Comparison of ENCODE assay signal across 24 mouse cellular contexts in genomic region chr13:8525748-8526631, GRCm38 (mm10).
DNase-seq lines count a peak whose midpoint lies in the region; ATAC-seq and TF ChIP-seq lines count a peak whose summit lies in the region.
"Had no signal": no experiment of that assay in that cellular context is flagged by ENCODE, and none has a peak within 500 bp of the region (broad histone marks: within the 10 kb centered on the region; RNA-seq: fewer than 3 reads in every experiment).

No protein-coding gene starts in this region.

- TF ChIP-seq CTCF in midbrain, postnatal 0 days (IDR thresholded peaks at IDR 0.05) = no peak

- ATAC-seq in hindbrain, embryonic 13.5 days (ENCODE audit: low FRiP score) = 0 out of 2 replicates have a peak, but pooled peaks have one; percentile 32
- no peak for ATAC-seq in hindbrain, embryonic 16.5 days
- ATAC-seq in midbrain, embryonic 13.5 days = peak; percentile 53; the same call in 1 of the 2 replicates
- no peak for ATAC-seq in midbrain, postnatal 0 days (ENCODE audit: low FRiP score)
- ATAC-seq in neural tube, embryonic 14.5 days (ENCODE audit: low read depth) = peak; percentile 75
- ATAC-seq: hindbrain, postnatal 0 days had no signal

- H3K27me3 ChIP-seq in hindbrain, embryonic 13.5 days = no peaks in the 10 kb centered on the region
- H3K27me3 ChIP-seq in hindbrain, embryonic 16.5 days (replicated peaks; ENCODE audit: control insufficient read depth, insufficient read depth, low read length) = no peaks in the 10 kb centered on the region
- H3K27me3 ChIP-seq in midbrain, embryonic 13.5 days = no peaks in the 10 kb centered on the region
- no peaks in the 10 kb centered on the region for H3K27me3 ChIP-seq in midbrain, postnatal 0 days (ENCODE audit: insufficient read depth, low read length)
- H3K27me3 ChIP-seq in neural tube, embryonic 14.5 days (ENCODE audit: control insufficient read depth, insufficient read depth, low read length) = no peaks in the 10 kb centered on the region
- H3K27me3 ChIP-seq: embryonic facial prominence, embryonic 13.5 days; heart, embryonic 13.5 days; lung, embryonic 15.5 days had no signal

- no peak overlapping the region for H3K27ac ChIP-seq in hindbrain, embryonic 13.5 days
- H3K27ac ChIP-seq in hindbrain, embryonic 16.5 days (ENCODE audit: low read depth, low read length) = no peak overlapping the region
- H3K27ac ChIP-seq in midbrain, embryonic 13.5 days = no peak overlapping the region
- H3K27ac ChIP-seq in midbrain, postnatal 0 days (ENCODE audit: low read depth, low read length) = no peak overlapping the region
- H3K27ac ChIP-seq in neural tube, embryonic 14.5 days (ENCODE audit: low read depth, low read length) = no peak overlapping the region
- H3K27ac ChIP-seq: embryonic facial prominence, embryonic 13.5 days; heart, embryonic 13.5 days; hindbrain, postnatal 0 days; left cerebral cortex, adult 2 months; lung, embryonic 15.5 days had no signal

- DNase-seq in midbrain, postnatal 0 days (ENCODE audit: low spot score) = no peak
- DNase-seq in fat pad, adult 2 months (ENCODE audit: extremely low read depth, low read depth, low spot score) = peak; percentile 71
- no peak for DNase-seq in urinary bladder, postnatal 10 days (ENCODE audit: low spot score)
- no peak for DNase-seq in frontal cortex, postnatal 36 days (ENCODE audit: low spot score in 2 of 2)
- DNase-seq: adrenal gland, postnatal 14 days; cerebellum, adult 2 months; gastrocnemius, postnatal 10 days; heart, adult 18-20 months; kidney, adult 8-10 months; kidney, postnatal 36 days; left cerebral cortex, postnatal 4 days; right cerebral cortex, postnatal 14 days; spleen, adult 18-20 months had no signal

- no peak overlapping the region for H3K4me3 ChIP-seq in hindbrain, embryonic 13.5 days
- no peak overlapping the region for H3K4me3 ChIP-seq in hindbrain, embryonic 16.5 days (ENCODE audit: low read length)
- H3K4me3 ChIP-seq in midbrain, embryonic 13.5 days (replicated peaks) = no peak overlapping the region
- no peak overlapping the region for H3K4me3 ChIP-seq in midbrain, postnatal 0 days (ENCODE audit: low read depth, low read length)
- no peak overlapping the region for H3K4me3 ChIP-seq in neural tube, embryonic 14.5 days (ENCODE audit: low read depth, low read length)
- H3K4me3 ChIP-seq: embryonic facial prominence, embryonic 13.5 days; heart, embryonic 13.5 days; left cerebral cortex, adult 2 months; lung, embryonic 15.5 days had no signal

- no peaks in the 10 kb centered on the region for H3K9me3 ChIP-seq in hindbrain, embryonic 13.5 days
- no peaks in the 10 kb centered on the region for H3K9me3 ChIP-seq in hindbrain, embryonic 16.5 days (ENCODE audit: control insufficient read depth, low read length)
- no peaks in the 10 kb centered on the region for H3K9me3 ChIP-seq in midbrain, embryonic 13.5 days
- H3K9me3 ChIP-seq in midbrain, postnatal 0 days (ENCODE audit: low read length) = no peaks in the 10 kb centered on the region
- H3K9me3 ChIP-seq in neural tube, embryonic 14.5 days (ENCODE audit: control insufficient read depth, low read length) = no peaks in the 10 kb centered on the region
- H3K9me3 ChIP-seq: embryonic facial prominence, embryonic 13.5 days; G1E; heart, embryonic 13.5 days; lung, embryonic 15.5 days had no signal

- H3K36me3 ChIP-seq in hindbrain, embryonic 13.5 days = no peaks in the 10 kb centered on the region
- H3K36me3 ChIP-seq in hindbrain, embryonic 16.5 days (ENCODE audit: control insufficient read depth, insufficient read depth, low read length) = no peaks in the 10 kb centered on the region
- H3K36me3 ChIP-seq in midbrain, embryonic 13.5 days = no peaks in the 10 kb centered on the region
- H3K36me3 ChIP-seq in midbrain, postnatal 0 days (ENCODE audit: insufficient read depth, low read length) = no peaks in the 10 kb centered on the region
- no peaks in the 10 kb centered on the region for H3K36me3 ChIP-seq in neural tube, embryonic 14.5 days (ENCODE audit: control insufficient read depth, insufficient read depth, low read length)
- H3K36me3 ChIP-seq: embryonic facial prominence, embryonic 13.5 days; G1E; heart, embryonic 13.5 days; lung, embryonic 15.5 days had no signal

- no peak overlapping the region for H3K4me2 ChIP-seq in hindbrain, embryonic 13.5 days
- no peak overlapping the region for H3K4me2 ChIP-seq in hindbrain, embryonic 16.5 days (ENCODE audit: low read length)
- H3K4me2 ChIP-seq in midbrain, embryonic 13.5 days (replicated peaks) = no peak overlapping the region
- H3K4me2 ChIP-seq in midbrain, postnatal 0 days (ENCODE audit: low read depth, low read length, poor library complexity, severe bottlenecking) = no peak overlapping the region
- no peak overlapping the region for H3K4me2 ChIP-seq in neural tube, embryonic 14.5 days (ENCODE audit: low read depth, low read length)
- H3K4me2 ChIP-seq: embryonic facial prominence, embryonic 13.5 days; heart, embryonic 13.5 days; liver, embryonic 11.5 days; lung, embryonic 15.5 days had no signal

- no peaks in the 10 kb centered on the region for H3K4me1 ChIP-seq in hindbrain, embryonic 13.5 days (replicated peaks)
- no peaks in the 10 kb centered on the region for H3K4me1 ChIP-seq in hindbrain, embryonic 16.5 days (ENCODE audit: control insufficient read depth, insufficient read depth, low read depth, low read length)
- H3K4me1 ChIP-seq in midbrain, embryonic 13.5 days (replicated peaks) = 0 out of 2 replicates have a peak, but pooled peaks cover 6% of the 10 kb centered on the region
- H3K4me1 ChIP-seq in midbrain, postnatal 0 days (ENCODE audit: insufficient read depth, low read length) = no peaks in the 10 kb centered on the region
- no peaks in the 10 kb centered on the region for H3K4me1 ChIP-seq in neural tube, embryonic 14.5 days (ENCODE audit: control insufficient read depth, insufficient read depth, low read length)
- H3K4me1 ChIP-seq: embryonic facial prominence, embryonic 13.5 days; heart, embryonic 13.5 days had no signal

- WGBS in hindbrain, embryonic 13.5 days = 65% methylated on average over 9 of the region's 9 CpGs
- 59% methylated on average over 9 of the region's 9 CpGs for WGBS in hindbrain, embryonic 16.5 days
- WGBS in midbrain, embryonic 13.5 days = 64% methylated on average over 9 of the region's 9 CpGs
- WGBS in midbrain, postnatal 0 days = 52% methylated on average over 9 of the region's 9 CpGs
- WGBS in neural tube, embryonic 14.5 days = 40% methylated on average over 9 of the region's 9 CpGs

- H3K9ac ChIP-seq in hindbrain, embryonic 13.5 days = no peak overlapping the region
- H3K9ac ChIP-seq in hindbrain, embryonic 16.5 days (ENCODE audit: low read depth, low read length) = no peak overlapping the region
- no peak overlapping the region for H3K9ac ChIP-seq in midbrain, embryonic 13.5 days (replicated peaks)
- H3K9ac ChIP-seq in midbrain, postnatal 0 days (replicated peaks; ENCODE audit: low read length, poor library complexity, severe bottlenecking) = no peak overlapping the region
- H3K9ac ChIP-seq in neural tube, embryonic 14.5 days (replicated peaks; ENCODE audit: low read depth, low read length) = no peak overlapping the region
- H3K9ac ChIP-seq: embryonic facial prominence, embryonic 13.5 days; heart, embryonic 13.5 days; lung, embryonic 15.5 days had no signal

Comparison
In these comparisons a context has a peak if more than half of its experiments do, and no peak if none do; other contexts are left out.
1. ATAC-seq: peak in hindbrain, embryonic 13.5 days (single experiment), midbrain, embryonic 13.5 days (single experiment) and neural tube, embryonic 14.5 days (single experiment); none in hindbrain, embryonic 16.5 days (single experiment) and midbrain, postnatal 0 days (single experiment).